9 mouse cellular contexts compared by ENCODE assay signal in the genomic region with DNA sequence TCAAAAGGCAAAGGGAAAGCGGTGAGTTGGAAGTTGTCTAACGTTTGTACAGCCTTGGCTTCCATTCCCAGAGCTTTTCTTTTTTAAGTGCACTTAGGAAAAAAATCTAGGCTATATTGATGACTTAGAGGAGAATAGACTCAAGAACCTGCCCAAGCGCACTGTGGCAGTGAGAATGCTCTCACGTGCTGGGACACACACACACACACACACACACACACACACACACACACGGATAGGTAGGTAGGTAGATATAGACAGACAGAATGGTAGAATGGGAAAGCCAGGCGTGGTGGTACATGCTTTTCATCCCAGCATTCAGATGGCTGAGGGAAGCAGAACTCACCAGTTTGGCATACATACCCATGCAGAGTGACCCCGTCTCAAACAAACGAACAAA. TPM values are rescaled to one million over a fixed set of nuclear protein-coding genes. Genes with fewer than 3 reads are reported as not detected.
DNase-seq lines count a peak whose midpoint lies in the region; ATAC-seq and TF ChIP-seq lines count a peak whose summit lies in the region.
"Had no signal": no experiment of that assay in that cellular context is flagged by ENCODE, and none has a peak within 500 bp of the region (broad histone marks: within the 10 kb centered on the region; RNA-seq: fewer than 3 reads in every experiment).

No protein-coding gene starts in this region.

- peaks cover 7% of the 10 kb centered on the region; the same call in 1 of the 2 replicates for H3K4me1 ChIP-seq in embryonic facial prominence, embryonic 14.5 days (ENCODE audit: control insufficient read depth, insufficient read depth, low read length)
- H3K4me1 ChIP-seq in intestine, embryonic 15.5 days (replicated peaks): peaks cover 5% of the 10 kb centered on the region
- peaks cover 21% of the 10 kb centered on the region for H3K4me1 ChIP-seq in neural tube, embryonic 13.5 days (replicated peaks)

- H3K9ac ChIP-seq in embryonic facial prominence, embryonic 14.5 days (ENCODE audit: low read depth, low read length): peak overlapping the region; percentile 64
- no peak overlapping the region for H3K9ac ChIP-seq in intestine, embryonic 15.5 days
- H3K9ac ChIP-seq in neural tube, embryonic 13.5 days: peak overlapping the region; percentile 66

- H3K4me2 ChIP-seq in embryonic facial prominence, embryonic 14.5 days (ENCODE audit: low read depth, low read length): peak overlapping the region; percentile 77
- peak overlapping the region; percentile 82 for H3K4me2 ChIP-seq in intestine, embryonic 15.5 days (replicated peaks)
- peak overlapping the region; percentile 67 for H3K4me2 ChIP-seq in neural tube, embryonic 13.5 days

- no peaks in the 10 kb centered on the region for H3K36me3 ChIP-seq in embryonic facial prominence, embryonic 14.5 days (ENCODE audit: control insufficient read depth, insufficient read depth, low read length)
- no peaks in the 10 kb centered on the region for H3K36me3 ChIP-seq in intestine, embryonic 15.5 days
- no peaks in the 10 kb centered on the region for H3K36me3 ChIP-seq in neural tube, embryonic 13.5 days

- no peaks in the 10 kb centered on the region for H3K9me3 ChIP-seq in embryonic facial prominence, embryonic 14.5 days (ENCODE audit: control insufficient read depth, low read length)
- no peaks in the 10 kb centered on the region for H3K9me3 ChIP-seq in intestine, embryonic 15.5 days
- no peaks in the 10 kb centered on the region for H3K9me3 ChIP-seq in neural tube, embryonic 13.5 days

- TF ChIP-seq CTCF in layer of hippocampus, adult 2 months (conservative IDR thresholded peaks at IDR 0.05): no peak

- no peaks in the 10 kb centered on the region for H3K27me3 ChIP-seq in embryonic facial prominence, embryonic 14.5 days (replicated peaks; ENCODE audit: control insufficient read depth, insufficient read depth, low read length)
- H3K27me3 ChIP-seq in intestine, embryonic 15.5 days (replicated peaks): no peaks in the 10 kb centered on the region
- no peaks in the 10 kb centered on the region for H3K27me3 ChIP-seq in neural tube, embryonic 13.5 days
- H3K27me3 ChIP-seq: Patski had no signal

- no peak for ATAC-seq in embryonic facial prominence, embryonic 14.5 days (ENCODE audit: low read depth)
- no peak for ATAC-seq in intestine, embryonic 15.5 days
- no peak for ATAC-seq in neural tube, embryonic 13.5 days (ENCODE audit: low read depth)

- peak overlapping the region; percentile 94 for H3K27ac ChIP-seq in layer of hippocampus, adult 2 months
- peak overlapping the region; percentile 65; the same call in 1 of the 2 replicates for H3K27ac ChIP-seq in embryonic facial prominence, embryonic 14.5 days (replicated peaks; ENCODE audit: low read depth, low read length)
- no peak overlapping the region for H3K27ac ChIP-seq in intestine, embryonic 15.5 days
- H3K27ac ChIP-seq in neural tube, embryonic 13.5 days (replicated peaks): no peak overlapping the region

- H3K4me3 ChIP-seq in layer of hippocampus, adult 2 months: peak overlapping the region; percentile 56
- H3K4me3 ChIP-seq in embryonic facial prominence, embryonic 14.5 days (ENCODE audit: low read depth, low read length): peak overlapping the region; percentile 36
- H3K4me3 ChIP-seq in intestine, embryonic 15.5 days (replicated peaks): no peak overlapping the region
- peak overlapping the region; percentile 38 for H3K4me3 ChIP-seq in neural tube, embryonic 13.5 days

- no peak for DNase-seq in layer of hippocampus, adult 2 months (ENCODE audit: low spot score in 2 of 2)
- DNase-seq in layer of hippocampus, adult 9-10 months (ENCODE audit: low spot score): no peak
- DNase-seq in embryonic facial prominence, embryonic 14.5 days (ENCODE audit: low spot score): no peak
- no peak for DNase-seq in urinary bladder, adult 2 months (ENCODE audit: low spot score)
- no peak for DNase-seq in testis, postnatal 10 days (ENCODE audit: low spot score)
- no peak for DNase-seq in adrenal gland, postnatal 25 days

- 59% methylated on average over 8 of the region's 8 CpGs for WGBS in embryonic facial prominence, embryonic 14.5 days
- 60% methylated on average over 8 of the region's 8 CpGs for WGBS in intestine, embryonic 15.5 days
- WGBS in neural tube, embryonic 13.5 days: 65% methylated on average over 8 of the region's 8 CpGs

RNA-seq across cellular contexts. Expression of a gene that starts 32.3 kb away (rescaled TPM):
- total RNA-seq in layer of hippocampus, adult 2 months (2021): 1 to 10 TPM; 4.1 to 4.4 TPM
- 8.2 and 8.6 TPM in 2 replicates for polyA plus RNA-seq in embryonic facial prominence, embryonic 14.5 days (2014; fragmentation: Nextera tagmentation; extraction: Ambion mirVana)
- polyA plus RNA-seq in intestine, embryonic 15.5 days (2015; fragmentation: Nextera tagmentation; extraction: Ambion mirVana): 7.1 and 7.6 TPM in 2 replicates
- polyA plus RNA-seq in neural tube, embryonic 13.5 days (2015; fragmentation: Nextera tagmentation; extraction: Ambion mirVana): 9.5 and 10.7 TPM in 2 replicates
- 5.5 and 6.2 TPM in 2 replicates for polyA plus RNA-seq in urinary bladder, adult 2 months (2012; rRNA removed)
- total RNA-seq in adrenal gland, postnatal 25 days (2021): 9.4 and 10.9 TPM in 2 replicates

RNA-seq across cellular contexts. Expression of a gene that starts 41.3 kb away (rescaled TPM):
- total RNA-seq in layer of hippocampus, adult 2 months (2021): 100 to 1,000 TPM; 162 to 170 TPM
- polyA plus RNA-seq in embryonic facial prominence, embryonic 14.5 days (2014; fragmentation: Nextera tagmentation; extraction: Ambion mirVana): 28.0 TPM in 2 replicates
- polyA plus RNA-seq in intestine, embryonic 15.5 days (2015; fragmentation: Nextera tagmentation; extraction: Ambion mirVana): 13.1 and 19.4 TPM in 2 replicates
- 53.9 and 56.5 TPM in 2 replicates for polyA plus RNA-seq in neural tube, embryonic 13.5 days (2015; fragmentation: Nextera tagmentation; extraction: Ambion mirVana)
- polyA plus RNA-seq in urinary bladder, adult 2 months (2012; rRNA removed): 46.0 and 48.3 TPM in 2 replicates
- 26.0 and 30.5 TPM in 2 replicates for total RNA-seq in adrenal gland, postnatal 25 days (2021)

Comparison
In these comparisons a context has a peak if more than half of its experiments do, and no peak if none do; other contexts are left out.
1. H3K27ac ChIP-seq: peak in layer of hippocampus, adult 2 months (single experiment) and embryonic facial prominence, embryonic 14.5 days (single experiment); none in intestine, embryonic 15.5 days (single experiment) and neural tube, embryonic 13.5 days (single experiment).
2. Peak in every context shown above with its lines, with median percentiles within 50 percentile points of each other: H3K4me2 ChIP-seq.